Mouse (Mus musculus): ENCODE data around the gene Rnf144a.

DNA sequence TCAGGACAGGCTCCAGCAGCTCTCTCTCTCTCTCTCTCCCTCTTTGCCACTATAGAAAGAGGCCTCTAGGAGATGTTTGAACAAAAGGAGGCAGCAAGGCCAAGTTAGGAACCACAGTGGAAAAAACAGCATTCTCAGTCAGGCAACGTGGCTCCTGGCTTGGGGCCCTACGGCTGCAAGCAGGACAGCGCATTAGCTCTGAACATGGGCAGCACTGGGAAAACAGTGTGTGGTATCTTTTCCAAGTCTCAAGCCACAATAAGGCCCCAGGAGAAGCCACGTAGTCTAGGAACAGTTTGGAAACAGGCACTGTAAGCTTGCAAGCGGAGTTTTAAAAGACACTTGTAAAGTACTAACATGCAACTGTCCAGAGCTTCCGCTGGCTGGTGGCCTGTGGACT is 2.3 kb downstream of the Rnf144a start:
- TF ChIP-seq POLR2A (IDR thresholded peaks at IDR 0.05; ENCODE audit: control insufficient read depth, extremely low read depth, insufficient read depth, low read length, poor library complexity) (no peak), CTCF (IDR thresholded peaks at IDR 0.05; ENCODE audit: borderline replicate concordance, control insufficient read depth, extremely low read depth, insufficient read depth, low read length, poor library complexity) (no peak)
